Mouse (Mus musculus) midbrain, embryonic 16.5 days (tissue): ENCODE results near the gene Dock4. TPM values are rescaled to one million over a fixed set of nuclear protein-coding genes. Genes with fewer than 3 reads are reported as not detected.

Experiments
- ATAC-seq: fragments of 200-750 bp; cut with Nextera tagmentation; 2 replicates; pipeline ENCODE4 v1.8.0; 2017; ENCODE audit warnings: moderate TSS enrichment
- H3K27ac ChIP-seq: fragments of 300-500 bp; sonication (generic); 2 replicates; pipeline ENCODE4 v1.5.1; 2014; ENCODE audit warnings: mild to moderate bottlenecking, low read length, mixed read lengths
- H3K27me3 ChIP-seq: fragments of 300-500 bp; sonication (generic); 2 replicates; pipeline ENCODE4 v1.6.1; 2014; ENCODE audit warnings: low read depth, low read length, mixed read lengths; ENCODE audit not compliant: control insufficient read depth, insufficient read depth
- H3K36me3 ChIP-seq: fragments of 300-500 bp; sonication (generic); 2 replicates; pipeline ENCODE4 v1.6.1; 2014; ENCODE audit warnings: mild to moderate bottlenecking, low read length, moderate library complexity, mixed read lengths; ENCODE audit not compliant: control insufficient read depth, insufficient read depth
- H3K4me1 ChIP-seq: fragments of 300-500 bp; sonication (generic); 2 replicates; pipeline ENCODE4 v1.6.1; 2014; ENCODE audit warnings: mild to moderate bottlenecking, low read length, mixed read lengths; ENCODE audit not compliant: control insufficient read depth, insufficient read depth
- H3K4me2 ChIP-seq: fragments of 300-500 bp; sonication (generic); 2 replicates; pipeline ENCODE4 v1.6.1; 2014; ENCODE audit warnings: mild to moderate bottlenecking, low read length, mixed read lengths
- H3K4me3 ChIP-seq: fragments of 300-500 bp; sonication (generic); 2 replicates; pipeline ENCODE4 v1.5.1; 2014; ENCODE audit warnings: low read depth, mild to moderate bottlenecking, low read length, moderate library complexity, mixed read lengths
- H3K9ac ChIP-seq: fragments of 300-500 bp; sonication (generic); 2 replicates; pipeline ENCODE4 v1.6.1; 2014; ENCODE audit warnings: low read depth, low read length, mixed read lengths
- H3K9me3 ChIP-seq: fragments of 300-500 bp; sonication (generic); replicated peaks from 2 replicates; pipeline ENCODE4 v1.6.1; 2014; ENCODE audit warnings: mild to moderate bottlenecking, low read length, mixed read lengths; ENCODE audit not compliant: control insufficient read depth, poor library complexity, severe bottlenecking
- WGBS: fragments of 180-500 bp; shearing (Covaris S2); extraction: QIAGEN DNeasy Blood & Tissue Kit; methylation state at CpG from one replicate; pipeline ENCODE4 v1.1.7; 2014; 5-methylcytosine and 5-hydroxymethylcytosine counted together
- polyA plus RNA-seq: library from polyadenylated mRNA; unstranded; fragments of >200 nt; fragmentation: Nextera tagmentation; extraction: Ambion mirVana; gene quantifications from 2 replicates; pipeline ENCODE4 v1.2.1, GENCODE M21; 2015

Gene Dock4
- polyA plus RNA-seq, 1 experiment from 2014 or later = 34.8 TPM

DNA sequence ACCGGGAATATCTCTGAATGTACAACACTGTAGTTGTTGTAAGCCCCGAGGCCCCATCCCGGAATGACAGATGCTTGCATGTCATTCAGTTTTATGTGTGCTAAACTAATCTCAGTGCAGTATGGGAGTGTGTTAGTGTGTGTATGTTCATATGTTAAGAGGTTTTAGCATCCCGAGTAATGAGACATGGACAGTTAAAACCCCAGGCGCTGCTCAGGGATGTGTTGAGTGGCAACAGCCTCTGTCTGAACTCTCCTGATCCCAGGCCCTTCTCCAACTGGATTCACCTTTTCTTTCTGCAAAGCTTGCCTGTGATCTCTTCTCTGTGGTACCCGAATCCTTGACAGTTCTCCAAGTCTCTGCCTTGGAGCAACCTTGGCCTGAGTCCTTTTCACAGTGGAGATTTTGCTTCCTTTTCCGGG is 52.5 kb downstream of the Dock4 start:
- Histone ChIP-seq H3K9ac (no peak overlapping the region), H3K4me1 (peaks cover 3% of the 10 kb centered on the region; the same call in 1 of the 2 replicates), H3K4me3 (no peak overlapping the region), H3K27ac (no peak overlapping the region), H3K9me3 (no peaks in the 10 kb centered on the region), H3K4me2 (no peak overlapping the region), H3K27me3 (no peaks in the 10 kb centered on the region), H3K36me3 (no peaks in the 10 kb centered on the region)
- peak; percentile 7; the same call in 1 of the 2 replicates for ATAC-seq
- 79% methylated on average over 7 of the region's 7 CpGs for WGBS

DNA sequence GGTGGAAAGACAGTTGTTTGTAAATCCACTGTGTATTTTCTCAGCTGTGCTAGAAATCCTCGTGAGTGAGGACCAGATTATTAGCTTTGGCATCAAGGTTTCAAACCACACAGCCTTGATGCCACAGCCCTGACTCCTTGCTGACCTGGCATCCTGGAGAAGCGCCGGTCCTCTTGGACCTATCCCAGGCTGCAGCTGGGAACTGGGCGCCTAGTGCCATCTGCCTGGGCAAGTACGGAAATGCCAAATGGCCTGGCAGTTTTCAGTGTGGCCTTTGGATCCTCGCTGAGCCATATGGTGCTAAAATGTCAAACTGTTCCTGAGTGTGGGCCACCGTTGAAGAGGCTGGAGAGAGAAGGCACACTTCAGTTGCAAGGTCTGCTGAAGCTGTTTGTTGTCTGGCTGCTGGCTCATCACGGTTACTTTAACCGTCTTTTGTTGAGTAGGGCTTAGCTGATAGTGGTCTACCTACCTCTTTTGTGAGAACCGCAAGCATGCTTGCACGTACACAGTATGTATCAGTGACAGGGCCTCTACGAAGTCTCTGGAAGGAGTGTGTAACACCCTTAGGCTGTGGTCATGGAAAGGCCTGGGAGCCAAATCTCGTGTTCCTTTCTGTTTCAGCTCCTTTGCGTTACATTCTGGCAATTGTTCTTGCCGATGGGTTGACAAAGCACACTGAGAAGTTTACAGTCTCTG is 53.3 kb downstream of the Dock4 start:
- no peak; the same call in 1 of the 2 replicates for ATAC-seq
- Histone ChIP-seq H3K27me3 (no peaks in the 10 kb centered on the region), H3K9ac (no peak overlapping the region), H3K4me1 (peaks cover 7% of the 10 kb centered on the region), H3K27ac (no peak overlapping the region), H3K9me3 (no peaks in the 10 kb centered on the region), H3K4me3 (no peak overlapping the region), H3K36me3 (no peaks in the 10 kb centered on the region), H3K4me2 (no peak overlapping the region)
- 66% methylated on average over 15 of the region's 15 CpGs for WGBS

- 77% methylated on average over 5 of the region's 5 CpGs for WGBS
- Histone ChIP-seq H3K36me3 (no peaks in the 10 kb centered on the region), H3K27ac (no peak overlapping the region), H3K4me1 (peaks cover 14% of the 10 kb centered on the region), H3K4me2 (no peak overlapping the region), H3K27me3 (no peaks in the 10 kb centered on the region), H3K4me3 (no peak overlapping the region), H3K9me3 (no peaks in the 10 kb centered on the region), H3K9ac (no peak overlapping the region)
- no peak for ATAC-seq
Measured at GRCm38 (mm10) chr12:40499627-40500329, 54.0 kb downstream of the Dock4 start.

DNA sequence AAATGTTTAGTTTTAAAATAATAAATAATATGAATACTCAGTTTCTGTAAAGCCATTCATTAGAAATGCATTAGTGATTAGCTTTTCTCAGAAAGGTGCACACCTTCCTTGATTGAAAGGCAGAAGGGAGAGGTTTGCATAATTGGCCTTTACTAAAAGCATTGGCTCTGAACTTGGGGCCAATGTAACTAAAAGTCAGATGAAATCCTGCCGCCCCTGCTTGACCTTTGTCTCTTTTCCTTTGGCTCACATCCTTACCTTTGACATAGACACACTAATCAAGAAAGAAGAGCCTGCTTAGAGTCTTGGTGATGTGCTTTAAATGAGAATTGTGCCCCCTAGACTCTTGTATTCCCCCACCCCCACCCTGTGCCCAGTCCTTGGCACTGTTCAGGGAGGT is 55.4 kb downstream of the Dock4 start:
- WGBS = 85% methylated on average over 1 of the region's 1 CpGs
- Histone ChIP-seq H3K4me3 (no peak overlapping the region), H3K36me3 (no peaks in the 10 kb centered on the region), H3K9me3 (no peaks in the 10 kb centered on the region), H3K4me2 (no peak overlapping the region), H3K27ac (no peak overlapping the region), H3K9ac (no peak overlapping the region), H3K4me1 (peaks cover 14% of the 10 kb centered on the region), H3K27me3 (no peaks in the 10 kb centered on the region)
- ATAC-seq = no peak

GRCm38 (mm10) chr12:40503520-40503919 is 57.8 kb downstream of the Dock4 start:
- H3K27ac ChIP-seq = no peak overlapping the region
- no peak overlapping the region for H3K4me3 ChIP-seq
- WGBS = 52% methylated on average over 3 of the region's 3 CpGs
- H3K27me3 ChIP-seq = no peaks in the 10 kb centered on the region
- peaks cover 19% of the 10 kb centered on the region for H3K4me1 ChIP-seq
- H3K4me2 ChIP-seq = no peak overlapping the region
- H3K9me3 ChIP-seq = no peaks in the 10 kb centered on the region
- no peak overlapping the region for H3K9ac ChIP-seq
- ATAC-seq = no peak
- H3K36me3 ChIP-seq = no peaks in the 10 kb centered on the region

- ATAC-seq = no peak
- Histone ChIP-seq H3K9ac (no peak overlapping the region), H3K27me3 (no peaks in the 10 kb centered on the region), H3K4me3 (no peak overlapping the region), H3K4me2 (no peak overlapping the region), H3K9me3 (no peaks in the 10 kb centered on the region), H3K4me1 (peaks cover 21% of the 10 kb centered on the region), H3K27ac (no peak overlapping the region), H3K36me3 (no peaks in the 10 kb centered on the region)
- WGBS = 81% methylated on average over 3 of the region's 3 CpGs
Measured at GRCm38 (mm10) chr12:40504687-40505086, 58.9 kb downstream of the Dock4 start.

- no peak overlapping the region for H3K4me3 ChIP-seq
- H3K4me1 ChIP-seq = peaks cover 30% of the 10 kb centered on the region
- no peak for ATAC-seq
- 58% methylated on average over 4 of the region's 4 CpGs for WGBS
- no peak overlapping the region for H3K27ac ChIP-seq
- H3K9ac ChIP-seq = no peak overlapping the region
- no peaks in the 10 kb centered on the region for H3K27me3 ChIP-seq
- H3K36me3 ChIP-seq = no peaks in the 10 kb centered on the region
- H3K4me2 ChIP-seq = no peak overlapping the region
- no peaks in the 10 kb centered on the region for H3K9me3 ChIP-seq
Measured at GRCm38 (mm10) chr12:40507823-40508390, 62.2 kb downstream of the Dock4 start.

- Histone ChIP-seq H3K27ac (no peak overlapping the region), H3K4me1 (peaks cover 32% of the 10 kb centered on the region), H3K27me3 (no peaks in the 10 kb centered on the region), H3K9ac (no peak overlapping the region), H3K4me2 (no peak overlapping the region), H3K9me3 (no peaks in the 10 kb centered on the region), H3K4me3 (no peak overlapping the region), H3K36me3 (no peaks in the 10 kb centered on the region)
- 33% methylated on average over 8 of the region's 8 CpGs for WGBS
- no peak for ATAC-seq
Measured at GRCm38 (mm10) chr12:40508416-40508815, 62.7 kb downstream of the Dock4 start.
